ENCODE assay signal across 17 mouse cellular contexts in genomic region chr11:40456571-40456970, GRCm38 (mm10).
A peak's percentile ranks its signal among the peaks of the same experiment; 100 is the strongest.
DNase-seq lines count a peak whose midpoint lies in the region; ATAC-seq lines count a peak whose summit lies in the region.
"Had no signal": no experiment of that assay in that cellular context is flagged by ENCODE, and none has a peak within 500 bp of the region (broad histone marks: within the 10 kb centered on the region; RNA-seq: fewer than 3 reads in every experiment).

No protein-coding gene starts in this region.

- 64% methylated on average over 6 of the region's 6 CpGs for WGBS in midbrain, embryonic 12.5 days
- 83% methylated on average over 6 of the region's 6 CpGs for WGBS in midbrain, embryonic 14.5 days
- WGBS in forebrain, embryonic 10.5 days = 48% methylated on average over 6 of the region's 6 CpGs
- 8% methylated on average over 6 of the region's 6 CpGs for WGBS in forebrain, embryonic 15.5 days
- WGBS in neural tube, embryonic 15.5 days = 53% methylated on average over 6 of the region's 6 CpGs

- DNase-seq in midbrain, embryonic 14.5 days = no peak
- DNase-seq in forebrain, embryonic 10.5 days (ENCODE audit: extremely low spot score, low spot score) = peak; percentile 21
- DNase-seq in kidney, adult 11 months = no peak
- DNase-seq in heart, postnatal 25 days (ENCODE audit: low spot score) = no peak
- DNase-seq: adrenal gland, postnatal 10 days; cerebellum, adult 11 months; cerebellum, postnatal 14 days; kidney, adult 2 months; kidney, postnatal 10 days; thymus, postnatal 25 days had no signal

- intact Hi-C loops in heart, postnatal 25 days (cut with DNase I) = no loop called here

- ATAC-seq in midbrain, embryonic 12.5 days (ENCODE audit: low FRiP score, low read depth) = peak; percentile 86
- no peak for ATAC-seq in midbrain, embryonic 14.5 days (ENCODE audit: low FRiP score, low TSS enrichment)
- ATAC-seq in forebrain, embryonic 15.5 days (replicated peaks) = peak; percentile 94
- ATAC-seq in neural tube, embryonic 15.5 days (ENCODE audit: low FRiP score) = peak; percentile 73
- ATAC-seq: lung, postnatal 0 days had no signal

- H3K4me1 ChIP-seq in midbrain, embryonic 12.5 days = no peaks in the 10 kb centered on the region
- no peaks in the 10 kb centered on the region for H3K4me1 ChIP-seq in midbrain, embryonic 14.5 days (ENCODE audit: control insufficient read depth, insufficient read depth, low read length)
- H3K4me1 ChIP-seq in forebrain, embryonic 10.5 days = peaks cover 16% of the 10 kb centered on the region
- no peaks in the 10 kb centered on the region; the same call in 1 of the 2 replicates for H3K4me1 ChIP-seq in forebrain, embryonic 15.5 days
- peaks cover 6% of the 10 kb centered on the region; the same call in 1 of the 2 replicates for H3K4me1 ChIP-seq in neural tube, embryonic 15.5 days
- H3K4me1 ChIP-seq: embryonic facial prominence, embryonic 13.5 days had no signal

- no peaks in the 10 kb centered on the region for H3K9me3 ChIP-seq in midbrain, embryonic 12.5 days
- no peaks in the 10 kb centered on the region for H3K9me3 ChIP-seq in midbrain, embryonic 14.5 days (ENCODE audit: control insufficient read depth, low read length)
- no peaks in the 10 kb centered on the region for H3K9me3 ChIP-seq in forebrain, embryonic 10.5 days
- no peaks in the 10 kb centered on the region; the same call in 1 of the 2 replicates for H3K9me3 ChIP-seq in forebrain, embryonic 15.5 days
- no peaks in the 10 kb centered on the region for H3K9me3 ChIP-seq in neural tube, embryonic 15.5 days (replicated peaks)
- H3K9me3 ChIP-seq: embryonic facial prominence, embryonic 13.5 days had no signal

- no peak overlapping the region for H3K4me2 ChIP-seq in midbrain, embryonic 12.5 days (replicated peaks)
- no peak overlapping the region for H3K4me2 ChIP-seq in midbrain, embryonic 14.5 days (ENCODE audit: low read length)
- H3K4me2 ChIP-seq in forebrain, embryonic 15.5 days (replicated peaks) = no peak overlapping the region
- no peak overlapping the region for H3K4me2 ChIP-seq in neural tube, embryonic 15.5 days
- H3K4me2 ChIP-seq: embryonic facial prominence, embryonic 13.5 days had no signal

- H3K4me3 ChIP-seq in midbrain, embryonic 12.5 days = no peak overlapping the region
- H3K4me3 ChIP-seq in midbrain, embryonic 14.5 days (replicated peaks; ENCODE audit: low read depth, low read length) = no peak overlapping the region
- no peak overlapping the region for H3K4me3 ChIP-seq in forebrain, embryonic 10.5 days
- no peak overlapping the region for H3K4me3 ChIP-seq in forebrain, embryonic 15.5 days
- H3K4me3 ChIP-seq in neural tube, embryonic 15.5 days (replicated peaks) = no peak overlapping the region
- H3K4me3 ChIP-seq: embryonic facial prominence, embryonic 13.5 days; layer of hippocampus, adult 2 months had no signal

- no peaks in the 10 kb centered on the region for H3K36me3 ChIP-seq in midbrain, embryonic 12.5 days
- no peaks in the 10 kb centered on the region for H3K36me3 ChIP-seq in midbrain, embryonic 14.5 days (ENCODE audit: control insufficient read depth, insufficient read depth, low read length)
- H3K36me3 ChIP-seq in forebrain, embryonic 10.5 days (replicated peaks) = no peaks in the 10 kb centered on the region
- H3K36me3 ChIP-seq in forebrain, embryonic 15.5 days = no peaks in the 10 kb centered on the region
- H3K36me3 ChIP-seq in neural tube, embryonic 15.5 days = no peaks in the 10 kb centered on the region
- H3K36me3 ChIP-seq: embryonic facial prominence, embryonic 13.5 days had no signal

- no peaks in the 10 kb centered on the region for H3K27me3 ChIP-seq in midbrain, embryonic 12.5 days
- no peaks in the 10 kb centered on the region for H3K27me3 ChIP-seq in midbrain, embryonic 14.5 days (ENCODE audit: control insufficient read depth, insufficient read depth, low read length)
- peaks cover 72% of the 10 kb centered on the region for H3K27me3 ChIP-seq in forebrain, embryonic 10.5 days (ENCODE audit: poor library complexity, severe bottlenecking)
- H3K27me3 ChIP-seq in forebrain, embryonic 15.5 days = peaks cover 54% of the 10 kb centered on the region
- no peaks in the 10 kb centered on the region for H3K27me3 ChIP-seq in neural tube, embryonic 15.5 days (replicated peaks)
- H3K27me3 ChIP-seq: embryonic facial prominence, embryonic 13.5 days had no signal

- H3K27ac ChIP-seq in midbrain, embryonic 12.5 days (replicated peaks) = no peak overlapping the region
- no peak overlapping the region for H3K27ac ChIP-seq in midbrain, embryonic 14.5 days (replicated peaks; ENCODE audit: low read depth, low read length)
- no peak overlapping the region for H3K27ac ChIP-seq in forebrain, embryonic 10.5 days
- no peak overlapping the region for H3K27ac ChIP-seq in forebrain, embryonic 15.5 days (replicated peaks)
- H3K27ac ChIP-seq in neural tube, embryonic 15.5 days (replicated peaks) = no peak overlapping the region
- H3K27ac ChIP-seq: embryonic facial prominence, embryonic 13.5 days; layer of hippocampus, adult 2 months; liver, embryonic 14.5 days had no signal

- H3K9ac ChIP-seq in midbrain, embryonic 12.5 days (replicated peaks) = no peak overlapping the region
- no peak overlapping the region for H3K9ac ChIP-seq in midbrain, embryonic 14.5 days (replicated peaks; ENCODE audit: low read length)
- H3K9ac ChIP-seq in forebrain, embryonic 15.5 days (replicated peaks) = no peak overlapping the region
- H3K9ac ChIP-seq in neural tube, embryonic 15.5 days (replicated peaks) = no peak overlapping the region
- H3K9ac ChIP-seq: embryonic facial prominence, embryonic 13.5 days; liver, embryonic 14.5 days had no signal
